Mouse (Mus musculus) gastrocnemius, postnatal 25 days (tissue): ENCODE results near the gene Sf1. TPM values are rescaled to one million over a fixed set of nuclear protein-coding genes. Genes with fewer than 3 reads are reported as not detected.

Source experiments
- DNase-seq: peaks from one replicate; pipeline ENCODE4 v3.0.0; 2022
- total RNA-seq, 2 experiments: library from RNA; stranded (reverse); gene quantifications; 1 replicate in 1 of 2; 2 replicates in 1 of 2; pipeline ENCODE4 v1.2.3; 2021

Sf1 gene
- total RNA-seq, 2 experiments from 2014 or later: 65.5 to 75.2 TPM

GRCm38 (mm10) chr19:6375423-6376254 is 12.1 kb downstream of the Sf1 start:
- no peak for DNase-seq

- no peak for DNase-seq
These were observed 12.7 kb downstream of the Sf1 start for GRCm38 (mm10) chr19:6376255-6376564.

- no peak for DNase-seq
These were observed 13.2 kb downstream of the Sf1 start for GRCm38 (mm10) chr19:6376643-6377042.

- DNase-seq: peak; percentile 67
These were observed 14.0 kb downstream of the Sf1 start for GRCm38 (mm10) chr19:6377327-6378040.

- DNase-seq: no peak
These were observed 17.1 kb downstream of the Sf1 start for GRCm38 (mm10) chr19:6380411-6381166.

GRCm38 (mm10) chr19:6381238-6381637 is 17.7 kb downstream of the Sf1 start:
- DNase-seq: no peak

GRCm38 (mm10) chr19:6382323-6382924 is 18.9 kb downstream of the Sf1 start:
- peak; percentile 74 for DNase-seq

GRCm38 (mm10) chr19:6383470-6383869 is 20.0 kb downstream of the Sf1 start:
- DNase-seq: peak; percentile 82

GRCm38 (mm10) chr19:6384128-6384527 is 20.6 kb downstream of the Sf1 start, which contains the start of gene Pygm:
Gene Pygm, plus strand, starts transcription at chr19:6384399.
- peak; percentile 92 for DNase-seq

GRCm38 (mm10) chr19:6384954-6385353 is 21.5 kb downstream of the Sf1 start:
- peak; percentile 80 for DNase-seq

GRCm38 (mm10) chr19:6385419-6385818 is 21.9 kb downstream of the Sf1 start:
- no peak for DNase-seq

- no peak for DNase-seq
These were observed 22.3 kb downstream of the Sf1 start for GRCm38 (mm10) chr19:6385821-6386220.

GRCm38 (mm10) chr19:6386234-6386633 is 22.7 kb downstream of the Sf1 start:
- no peak for DNase-seq

GRCm38 (mm10) chr19:6388006-6388405 is 24.5 kb downstream of the Sf1 start:
- DNase-seq: peak; percentile 68

GRCm38 (mm10) chr19:6389803-6390202 is 26.3 kb downstream of the Sf1 start:
- no peak for DNase-seq

GRCm38 (mm10) chr19:6390251-6390650 is 26.8 kb downstream of the Sf1 start:
- no peak for DNase-seq

- DNase-seq: no peak
These were observed 29.4 kb downstream of the Sf1 start for GRCm38 (mm10) chr19:6392743-6393393.

GRCm38 (mm10) chr19:6393637-6394036 is 30.1 kb downstream of the Sf1 start:
- DNase-seq: no peak

- no peak for DNase-seq
These were observed 32.7 kb downstream of the Sf1 start for GRCm38 (mm10) chr19:6396237-6396636.

GRCm38 (mm10) chr19:6397582-6398249 is 34.2 kb downstream of the Sf1 start:
- DNase-seq: no peak
